Mouse (Mus musculus) pancreas, adult 10 weeks (tissue): Measurements from ENCODE around the gene 9430007A20Rik. TPM values are rescaled to one million over a fixed set of nuclear protein-coding genes. Genes with fewer than 3 reads are reported as not detected.

Source experiments
- polyA plus RNA-seq: library from polyadenylated mRNA; stranded (reverse); fragments of 350-450 nt; fragmentation: Illumina TruSeq; extraction: RNeasy Lipid Tissue Mini Kit (QIAGEN cat#74804); gene quantifications from one replicate; pipeline ENCODE4 v1.2.3, GENCODE M21; 2015; ENCODE audit warnings: low read depth, low replicate concordance; ENCODE audit not compliant: insufficient read depth

9430007A20Rik gene
- not detected for polyA plus RNA-seq

DNA sequence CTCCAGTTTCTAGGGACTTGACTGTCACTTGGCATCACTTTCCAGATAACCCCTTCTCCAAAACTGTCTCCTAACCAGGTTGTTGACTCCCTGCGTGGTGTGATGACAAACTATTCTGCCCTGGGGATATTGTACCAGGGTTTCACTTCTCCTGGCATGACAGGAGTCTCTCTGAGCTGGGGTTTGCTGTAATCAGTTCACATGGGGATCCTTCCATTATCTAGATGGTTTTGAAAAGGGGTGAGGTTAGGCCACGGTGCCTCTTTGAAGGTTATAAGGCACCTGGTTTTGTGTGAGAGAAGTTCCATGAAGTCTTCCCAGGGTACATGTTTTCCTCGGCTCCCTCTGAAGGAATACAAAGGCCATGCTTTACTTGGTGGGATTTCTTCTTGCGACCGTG lies at the start of gene 9430007A20Rik:
9430007A20Rik (plus strand) TSS at position 301 of the 400 bp plus-strand sequence.

GRCm38 (mm10) chr4:144565034-144565433 lies 45.4 kb downstream of the 9430007A20Rik start, which contains the start of gene Gm13124:
Gene Gm13124 (minus strand): TSS chr4:144565134.

Other genes starting within 250 kb of the 9430007A20Rik start
- gene Pramel5, start 239.3 kb upstream of the 9430007A20Rik start, polyA plus RNA-seq = not detected
- gene Gm13128, start 189.6 kb upstream of the 9430007A20Rik start, polyA plus RNA-seq = not detected
- gene Gm13119, start 161.9 kb upstream of the 9430007A20Rik start, polyA plus RNA-seq = not detected
- gene Pramef20, start 141.9 kb upstream of the 9430007A20Rik start, polyA plus RNA-seq = not detected
- gene Pramef12, start 111.4 kb upstream of the 9430007A20Rik start, polyA plus RNA-seq = not detected
- gene 1700012P22Rik, start 81.0 kb upstream of the 9430007A20Rik start, polyA plus RNA-seq = not detected
- not detected for gene Gm9944, start 66.5 kb upstream of the 9430007A20Rik start, polyA plus RNA-seq
- not detected for gene Aadacl3, start 56.1 kb upstream of the 9430007A20Rik start, polyA plus RNA-seq
- not detected for gene Gm13124, start 45.3 kb downstream of the 9430007A20Rik start, polyA plus RNA-seq
- not detected for gene Aadacl4, start 93.9 kb downstream of the 9430007A20Rik start, polyA plus RNA-seq
- not detected for gene Gm436, start 166.5 kb downstream of the 9430007A20Rik start, polyA plus RNA-seq
- not detected for gene Gm13178, start 201.6 kb downstream of the 9430007A20Rik start, polyA plus RNA-seq